Mouse (Mus musculus): ENCODE measurements around the gene Steap4.
"Not testable (repeated sequence)": the region's sequence is repeated elsewhere in the genome, so short reads cannot be mapped to it uniquely, and the experiment has no call there.

Gene Steap4

DNA sequence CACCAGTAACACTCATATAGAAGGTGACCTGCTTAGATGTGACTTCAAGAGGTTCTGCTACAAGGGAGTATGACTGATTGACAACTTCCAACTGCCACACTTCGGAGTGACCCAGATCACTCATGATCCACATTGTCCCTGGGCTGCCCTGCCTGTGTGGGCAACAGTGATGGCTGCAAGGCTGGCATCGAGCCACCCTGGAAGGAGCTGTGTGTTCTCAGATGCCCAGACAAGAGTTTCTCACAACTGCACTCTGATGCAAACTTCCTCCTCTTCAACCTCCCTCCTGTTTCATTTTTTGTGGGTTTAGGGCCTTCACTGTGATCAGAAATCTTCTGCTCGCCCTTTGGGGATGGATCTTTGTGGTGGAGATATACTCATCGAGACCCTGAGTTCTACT, 28.2 kb downstream of the Steap4 start:
- DNase-seq (ENCODE audit: low read depth, low spot score), result no peak

DNA sequence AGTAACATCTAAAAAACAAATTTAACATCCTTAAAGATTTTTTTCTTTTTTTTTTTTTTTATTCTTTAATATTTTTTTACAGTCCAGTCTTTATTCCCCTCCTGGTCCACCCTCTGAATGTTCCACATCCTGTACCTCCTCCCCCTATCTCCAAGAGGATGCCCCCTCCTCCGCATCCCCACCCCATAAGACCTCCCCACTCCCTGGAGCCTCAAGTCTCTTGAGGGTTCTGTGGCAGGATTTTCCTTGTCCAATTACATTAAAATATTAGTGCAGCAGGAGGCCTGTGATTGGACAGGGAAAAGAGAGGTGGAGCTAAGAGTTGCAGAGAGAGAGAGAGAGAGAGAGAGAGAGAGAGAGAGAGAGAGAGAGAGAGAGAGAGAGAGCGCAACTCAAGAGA, 31.4 kb downstream of the Steap4 start:
- not testable (repeated sequence) for DNase-seq (ENCODE audit: low read depth, low spot score)

DNA sequence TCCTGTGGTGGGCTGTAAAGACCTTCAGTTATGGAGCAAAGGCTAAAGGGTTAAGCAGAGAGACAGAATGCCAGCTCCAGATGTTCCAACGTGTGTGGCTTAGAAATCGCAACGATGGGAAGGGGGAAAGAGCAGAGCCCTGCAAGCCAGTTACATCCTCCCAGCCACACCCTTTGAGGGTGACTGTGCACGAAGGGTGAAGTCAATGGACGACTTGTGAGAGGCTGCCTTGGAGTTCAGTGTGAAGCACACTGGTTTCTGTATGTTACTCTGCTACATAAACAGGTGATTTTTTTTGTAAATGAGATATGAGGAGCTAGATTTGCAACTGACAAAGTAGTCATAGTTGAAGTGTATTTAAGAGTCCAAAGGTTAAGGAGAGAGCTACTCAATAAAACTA, 33.5 kb downstream of the Steap4 start:
- no peak for DNase-seq (ENCODE audit: low read depth, low spot score)

DNA sequence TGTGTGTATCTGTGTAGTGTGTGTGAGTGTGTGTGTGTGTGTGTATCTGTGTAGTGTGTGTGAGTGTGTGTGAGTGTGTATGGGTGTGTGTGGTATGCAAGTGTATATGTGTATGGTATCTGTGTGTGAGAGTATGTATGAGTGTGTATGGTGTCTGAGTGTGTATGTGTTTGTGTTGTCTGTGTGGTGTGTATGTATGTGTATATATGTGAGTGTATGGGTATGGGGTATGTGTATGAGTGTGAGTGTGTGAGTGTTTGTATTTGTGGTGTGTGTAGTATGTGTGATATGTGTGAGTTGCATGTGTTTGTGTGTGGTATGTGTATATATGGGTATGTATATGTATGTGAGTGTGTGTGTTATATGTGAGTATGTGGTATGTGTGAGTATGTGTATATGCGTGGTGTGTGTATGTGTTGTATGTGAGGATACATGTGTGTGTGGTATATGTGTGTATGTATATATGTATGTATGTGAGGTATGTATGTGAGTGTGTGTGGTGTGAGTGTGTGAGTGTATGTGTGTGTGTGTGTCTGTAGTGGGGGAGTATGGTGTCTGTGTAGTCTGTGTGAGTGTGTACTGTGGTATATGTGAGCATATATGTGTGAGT, 35.1 kb downstream of the Steap4 start:
- no peak for DNase-seq (ENCODE audit: low read depth, low spot score)

DNA sequence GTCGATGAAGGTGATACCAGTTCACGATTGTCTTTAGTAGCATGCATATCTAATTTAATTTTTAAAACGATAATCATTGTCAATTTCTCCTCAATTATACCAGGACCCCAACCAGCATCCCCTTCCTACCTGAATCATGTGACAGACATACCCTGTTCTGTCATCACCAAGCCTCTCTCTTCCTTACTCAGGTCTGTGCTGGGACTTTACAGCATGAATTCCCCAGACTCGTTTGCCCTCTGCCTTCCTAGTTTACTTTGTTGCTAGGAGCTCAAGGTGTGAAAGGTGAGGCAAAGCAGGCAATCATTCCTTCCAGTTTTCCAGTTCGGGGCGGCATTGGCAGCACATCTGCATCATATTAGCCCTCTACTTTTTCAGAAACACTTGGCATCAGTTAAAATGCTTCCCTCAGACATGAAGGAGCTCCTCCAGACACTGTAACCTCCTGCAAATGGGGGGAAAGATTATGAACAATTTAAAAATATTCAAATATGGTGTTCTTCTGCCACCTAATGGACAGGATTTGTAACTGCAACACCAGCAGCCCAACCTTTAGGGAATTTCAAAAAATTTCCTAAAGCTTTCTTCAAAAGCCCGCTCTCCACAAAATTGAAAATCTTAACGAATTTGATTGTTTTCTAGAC, 36.3 kb downstream of the Steap4 start:
- peak; percentile 64 for DNase-seq (ENCODE audit: low read depth, low spot score)

DNA sequence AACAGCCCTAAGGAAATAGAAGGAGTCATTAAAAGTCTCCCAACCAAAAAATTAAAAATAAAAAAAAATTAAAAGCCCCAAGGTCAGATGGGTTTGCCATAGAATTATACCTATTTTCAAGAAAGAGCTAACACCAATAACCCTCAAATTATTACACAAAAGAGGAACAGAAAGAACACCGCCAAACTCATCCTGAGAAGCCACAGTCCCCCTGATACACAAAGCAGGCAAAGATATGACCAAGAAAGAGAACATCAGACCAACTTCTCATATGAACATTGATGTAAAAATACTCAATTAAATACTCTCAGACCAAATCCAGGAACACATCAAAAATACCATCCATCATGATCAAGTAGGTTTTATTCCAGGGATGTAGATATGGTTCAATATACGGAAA, 36.8 kb downstream of the Steap4 start:
- DNase-seq (ENCODE audit: low read depth, low spot score), result no peak

DNA sequence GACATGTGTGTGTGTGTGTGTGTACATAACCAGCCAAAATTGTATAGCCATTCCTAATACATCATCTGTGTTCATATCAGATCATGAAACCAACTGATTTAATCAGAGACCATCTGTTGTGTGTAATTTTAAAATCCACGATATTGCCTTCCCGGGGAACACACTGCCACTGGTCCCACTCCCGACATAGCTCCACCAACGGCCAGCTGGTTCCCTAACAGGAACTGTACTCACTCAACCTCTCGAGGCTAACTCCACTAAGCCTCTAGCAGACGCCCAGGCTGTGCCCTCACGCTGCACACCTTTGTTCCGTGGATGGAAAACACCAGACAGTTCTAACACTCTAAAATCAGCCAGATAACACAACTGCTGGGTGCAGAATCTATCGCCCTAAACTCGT, 40.2 kb downstream of the Steap4 start:
- DNase-seq (ENCODE audit: low read depth, low spot score), result no peak

DNA sequence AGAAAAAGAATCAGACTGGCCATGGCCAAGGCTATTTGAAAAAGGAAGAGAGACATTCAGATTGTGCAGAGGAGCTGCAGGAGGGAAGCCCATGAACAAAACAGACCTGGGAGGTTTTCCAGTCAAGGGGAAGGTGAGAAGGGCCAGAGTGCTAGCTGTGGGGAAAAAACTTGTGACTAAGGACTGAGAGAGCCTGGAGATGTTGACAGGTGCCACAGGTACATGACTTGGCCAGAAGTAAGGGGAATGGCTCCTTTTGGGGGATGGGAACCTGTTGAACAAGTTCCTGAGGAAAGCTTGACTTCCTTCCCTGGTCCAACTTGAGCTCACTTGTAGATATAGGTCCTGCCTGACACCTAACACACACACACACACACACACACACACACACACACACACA, 42.6 kb downstream of the Steap4 start:
- DNase-seq (ENCODE audit: low read depth, low spot score), result no peak

DNA sequence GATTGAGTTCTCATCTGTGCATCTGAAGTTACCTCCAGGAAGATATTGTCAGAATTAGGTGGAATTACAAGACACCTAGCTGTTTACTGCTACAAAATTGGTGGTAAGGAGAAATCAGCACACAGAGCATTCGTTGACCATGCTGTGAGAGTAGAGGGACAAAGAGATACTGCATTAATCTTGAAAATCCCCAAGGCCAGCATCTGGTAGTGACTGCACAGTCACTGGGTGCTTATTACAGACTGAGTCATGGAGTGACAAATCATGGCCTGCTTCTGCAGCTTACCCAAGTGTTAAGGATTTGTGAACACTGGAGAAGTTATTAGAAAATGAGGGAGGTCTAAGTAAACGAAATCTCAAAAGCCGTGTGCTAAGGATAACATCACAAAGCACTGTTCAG, 53.0 kb downstream of the Steap4 start:
- DNase-seq (ENCODE audit: low read depth, low spot score), result no peak
